Mouse (Mus musculus) lung, adult 2 months (tissue): ENCODE measurements at regions not wholly inside any gene's neighbourhood (a gene's known extent, or its start where the extent isn't known, plus 50 kb on each side); places are given as distances from the start of the nearest gene placed in this dataset.

Source experiments
- DNase-seq: peaks from one replicate; pipeline ENCODE4 v3.0.0; 2022
- H3K4me1 ChIP-seq: fragments of 200-500 bp; 2 replicates; pipeline ENCODE4 v1.6.1; 2011; ENCODE audit warnings: low read length; ENCODE audit not compliant: control insufficient read depth, insufficient read depth
- H3K4me3 ChIP-seq: fragments of 200-500 bp; replicated peaks from 2 replicates; pipeline ENCODE3; 2011; ENCODE audit warnings: low read depth, mild to moderate bottlenecking, control low read depth, low read length; ENCODE audit errors: extremely low read depth
- CTCF ChIP-seq: fragments of 200-500 bp; IDR thresholded peaks from 2 replicates; pipeline ENCODE4 v1.5.1; 2011; ENCODE audit warnings: mild to moderate bottlenecking, low read length, control low read depth; ENCODE audit not compliant: insufficient read depth
- POLR2A ChIP-seq: fragments of 200-500 bp; IDR thresholded peaks from 2 replicates; pipeline ENCODE4 v1.6.1; 2011; ENCODE audit warnings: low read depth, mild to moderate bottlenecking, control low read depth, low read length, borderline replicate concordance; ENCODE audit errors: extremely low read depth
- WGBS: fragments of 180-500 bp; shearing (Covaris S2); methylation state at CpG from one replicate; pipeline ENCODE4 v1.1.7; 2018; 5-methylcytosine and 5-hydroxymethylcytosine counted together

DNA sequence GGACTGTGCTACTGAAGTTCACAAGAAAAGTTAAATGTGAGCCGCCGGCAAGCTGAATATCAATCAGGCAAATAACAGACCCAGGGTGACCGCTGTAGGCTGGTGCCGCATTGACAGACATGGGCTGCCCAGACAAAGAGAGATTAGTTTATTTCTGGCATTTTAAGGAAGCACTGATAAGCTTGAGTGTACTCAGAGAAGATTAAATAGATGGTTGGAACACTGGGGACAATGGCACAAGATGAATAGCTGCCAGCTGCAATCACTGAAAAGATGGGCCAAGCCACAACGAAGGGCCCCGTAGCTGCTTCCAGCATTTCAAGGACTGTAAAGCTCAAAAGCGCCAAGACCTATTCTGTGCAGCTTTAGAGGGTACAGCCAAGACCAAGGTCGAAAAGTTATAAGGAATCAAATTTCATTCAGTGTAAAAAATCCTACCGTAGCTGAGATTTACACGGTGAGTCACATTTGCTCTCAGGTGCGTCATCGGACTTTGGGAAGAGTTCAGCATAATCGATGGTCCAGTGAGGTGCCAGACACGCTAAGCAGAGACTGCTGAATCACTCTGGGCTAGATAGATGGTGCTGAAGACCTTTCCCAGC, 285.1 kb upstream of the Camk1g start:
- Histone ChIP-seq H3K4me1 (no peaks in the 10 kb centered on the region), H3K4me3 (no peak overlapping the region)
- no peak for DNase-seq
- no peak for TF ChIP-seq POLR2A
- TF ChIP-seq CTCF, result no peak
- WGBS, result 52% methylated on average over 14 of the region's 14 CpGs

DNA sequence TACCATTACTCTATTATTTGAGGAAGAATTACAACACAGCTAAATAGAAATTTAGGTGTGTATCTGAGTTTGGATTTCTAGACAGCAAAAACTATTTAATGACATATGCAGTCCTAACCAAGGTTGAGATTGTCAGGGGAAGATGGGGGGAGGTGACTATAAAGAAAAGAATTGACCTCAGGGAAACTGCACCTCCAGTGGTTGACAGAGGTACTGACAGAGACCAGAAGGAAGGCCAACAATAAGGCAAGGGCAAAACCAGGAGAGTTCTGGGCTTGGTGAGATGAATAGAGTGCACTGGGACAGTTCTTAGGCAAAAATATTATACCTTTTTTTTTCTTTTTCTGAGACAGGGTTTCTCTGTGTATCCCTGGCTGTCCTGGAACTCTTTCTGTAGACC, 280.2 kb upstream of the Camk1g start:
- no peak for TF ChIP-seq POLR2A
- TF ChIP-seq CTCF, result no peak
- no peak for DNase-seq
- H3K4me3 ChIP-seq, result no peak overlapping the region

DNA sequence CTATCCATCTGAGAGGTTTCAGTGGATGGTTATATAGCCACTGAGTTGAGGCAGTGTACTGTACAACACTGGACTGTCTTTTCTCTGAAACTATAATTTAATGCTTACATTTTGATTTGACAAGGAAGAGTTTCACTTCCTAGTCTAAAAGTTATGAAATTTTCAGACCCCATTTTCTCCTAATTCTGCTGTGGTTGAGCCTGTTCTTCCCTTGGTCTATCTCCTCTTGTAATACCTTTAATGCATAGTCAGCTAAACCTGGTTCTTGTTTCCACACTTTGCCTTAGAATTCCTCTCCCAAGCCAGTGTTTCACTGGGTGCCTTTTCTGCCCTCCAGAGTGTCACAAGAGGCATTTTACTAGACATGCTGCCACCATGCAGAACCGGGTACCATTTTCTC, 279.3 kb upstream of the Camk1g start:
- Histone ChIP-seq H3K4me3 (no peak overlapping the region), H3K4me1 (no peaks in the 10 kb centered on the region)
- 93% methylated on average over 1 of the region's 1 CpGs for WGBS
- TF ChIP-seq CTCF (no peak), POLR2A (no peak)
- DNase-seq, result no peak

More for the DNA sequence above, 280.2 kb upstream of the Camk1g start:
- no peaks in the 10 kb centered on the region for H3K4me1 ChIP-seq

DNA sequence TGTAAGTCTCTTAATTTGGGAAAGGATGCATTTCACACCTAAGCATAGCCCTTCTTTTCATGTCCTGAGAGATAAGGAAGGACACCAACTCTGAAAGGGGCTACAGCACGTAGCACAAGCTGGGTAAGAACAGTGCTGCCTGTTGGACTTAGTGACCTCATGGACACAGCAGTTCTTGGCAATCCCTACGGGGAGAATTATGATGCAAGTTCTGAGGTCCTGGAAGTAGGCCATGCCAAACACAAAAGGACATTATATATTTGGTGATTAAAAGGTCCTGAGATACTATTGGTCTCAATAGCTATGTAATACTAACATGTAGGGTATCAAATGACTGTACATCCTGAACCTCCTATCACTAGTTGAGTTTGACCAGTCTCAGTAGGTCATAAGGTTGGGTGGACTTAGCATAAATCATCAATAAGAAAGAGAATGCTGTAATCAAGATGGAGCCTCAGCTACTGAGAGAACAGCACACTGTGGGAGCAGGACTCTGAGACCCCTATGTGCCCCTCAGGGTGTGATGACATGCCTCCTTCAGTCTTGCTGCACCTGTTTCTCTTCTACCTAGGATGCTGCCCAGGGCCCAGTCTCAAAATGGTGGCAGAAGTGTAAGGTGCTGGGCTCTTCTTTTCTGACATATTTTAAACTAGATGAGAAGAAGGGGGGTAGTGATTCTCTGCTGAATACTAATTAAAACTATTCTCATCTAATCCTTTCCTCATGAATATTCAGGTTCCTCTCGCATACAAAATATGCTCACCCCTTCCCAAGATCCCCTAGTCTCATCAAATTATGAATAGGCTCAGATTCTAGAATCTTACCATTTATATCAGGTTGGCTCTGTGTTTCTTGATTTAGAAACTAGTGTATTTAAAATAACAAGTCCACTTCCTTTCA, 277.5 kb upstream of the Camk1g start:
- 66% methylated on average over 3 of the region's 3 CpGs for WGBS
- Histone ChIP-seq H3K4me1 (no peaks in the 10 kb centered on the region), H3K4me3 (no peak overlapping the region)
- TF ChIP-seq CTCF, result no peak
- TF ChIP-seq POLR2A, result no peak
- DNase-seq, result no peak

DNA sequence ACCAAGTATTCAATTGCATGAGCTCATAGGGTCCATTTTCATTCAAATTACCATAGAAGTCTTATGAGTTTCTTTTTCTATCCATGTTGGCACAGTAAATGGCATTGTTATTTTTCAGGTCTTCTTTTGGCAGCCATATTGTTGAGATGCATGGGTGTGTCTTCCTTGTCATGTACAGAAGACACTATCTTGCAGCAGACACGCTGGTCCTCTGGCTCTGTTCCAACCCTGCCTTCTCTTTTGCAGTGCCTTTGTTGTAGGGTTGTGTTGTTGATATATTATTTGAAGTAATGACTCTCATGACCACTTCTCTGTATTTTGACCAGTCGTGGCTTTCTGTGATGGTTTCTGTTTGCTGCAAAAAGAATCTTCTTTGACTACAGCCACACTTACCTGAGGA, 274.4 kb upstream of the Camk1g start:
- no peak for DNase-seq
- TF ChIP-seq POLR2A, result no peak
- no peak for TF ChIP-seq CTCF
- H3K4me1 ChIP-seq, result no peaks in the 10 kb centered on the region
- WGBS, result 58% methylated on average over 2 of the region's 2 CpGs
- H3K4me3 ChIP-seq, result no peak overlapping the region

DNA sequence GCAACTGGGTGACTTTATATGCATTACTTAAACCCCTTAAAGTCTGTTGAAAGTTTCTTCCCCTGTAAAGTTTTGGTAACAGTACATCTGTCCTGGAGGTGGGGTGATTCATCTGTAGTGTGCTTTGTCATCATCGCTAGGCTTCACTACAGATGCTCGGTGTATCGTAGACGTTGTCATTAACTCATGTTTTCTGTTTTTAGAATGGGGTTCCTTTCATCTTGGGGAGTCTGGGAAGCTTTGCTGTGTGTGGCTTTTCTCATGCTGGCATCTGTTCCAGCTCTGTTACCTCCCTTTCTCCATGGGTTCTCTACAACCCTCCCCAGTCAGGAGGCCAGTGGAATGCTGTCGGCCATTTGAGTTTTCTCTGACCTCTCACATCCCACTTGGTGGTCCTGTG, 266.4 kb upstream of the Camk1g start:
- TF ChIP-seq POLR2A (no peak), CTCF (no peak)

DNA sequence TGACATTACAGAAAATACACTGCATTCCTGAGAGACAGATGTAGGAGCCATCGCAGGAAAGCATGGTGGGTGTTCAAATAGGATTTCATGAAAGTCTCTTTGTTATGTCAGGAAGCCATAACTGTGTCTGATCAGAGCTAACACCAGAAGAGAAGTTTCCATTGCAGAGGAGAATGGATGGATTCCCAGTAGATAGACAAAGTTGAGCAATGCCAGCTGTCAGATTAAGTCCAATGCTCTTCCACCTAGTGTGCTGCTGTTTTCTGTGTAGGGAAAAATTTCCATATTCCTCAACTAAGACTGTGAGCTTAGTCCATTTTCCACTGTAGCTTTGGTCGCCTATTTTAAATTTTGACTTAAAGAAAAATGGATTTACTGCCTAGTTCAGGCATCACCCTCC, 262.0 kb upstream of the Camk1g start:
- WGBS, result 72% methylated on average over 2 of the region's 2 CpGs
- TF ChIP-seq CTCF, result no peak
- TF ChIP-seq POLR2A, result no peak
- Histone ChIP-seq H3K4me3 (no peak overlapping the region), H3K4me1 (no peaks in the 10 kb centered on the region)
- no peak for DNase-seq

More for the DNA sequence above, 266.4 kb upstream of the Camk1g start:
- WGBS, result 69% methylated on average over 5 of the region's 5 CpGs
- H3K4me1 ChIP-seq, result no peaks in the 10 kb centered on the region
- H3K4me3 ChIP-seq, result no peak overlapping the region
- no peak for DNase-seq

DNA sequence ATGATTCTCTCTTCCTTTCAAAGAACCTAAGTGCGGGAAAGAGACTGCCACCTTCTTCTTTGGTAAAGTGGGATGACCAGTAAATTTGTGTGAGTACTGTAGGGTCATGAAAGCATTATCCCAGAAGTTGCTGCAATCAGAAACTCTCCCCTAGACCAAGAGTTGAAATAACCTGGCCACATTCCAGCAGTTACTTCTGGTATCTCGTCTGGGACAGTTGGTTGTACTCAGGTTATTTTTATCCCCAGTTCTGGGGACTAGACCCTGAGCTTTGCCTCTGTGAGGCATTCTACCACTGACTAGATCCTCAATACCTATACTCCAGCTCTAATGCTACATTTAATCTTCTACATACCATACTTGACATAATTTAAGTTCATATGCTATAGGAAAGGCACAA, 259.8 kb upstream of the Camk1g start:
- no peak for DNase-seq
- Histone ChIP-seq H3K4me1 (no peaks in the 10 kb centered on the region), H3K4me3 (no peak overlapping the region)
- TF ChIP-seq POLR2A, result no peak
- TF ChIP-seq CTCF, result no peak
- 44% methylated on average over 2 of the region's 2 CpGs for WGBS

DNA sequence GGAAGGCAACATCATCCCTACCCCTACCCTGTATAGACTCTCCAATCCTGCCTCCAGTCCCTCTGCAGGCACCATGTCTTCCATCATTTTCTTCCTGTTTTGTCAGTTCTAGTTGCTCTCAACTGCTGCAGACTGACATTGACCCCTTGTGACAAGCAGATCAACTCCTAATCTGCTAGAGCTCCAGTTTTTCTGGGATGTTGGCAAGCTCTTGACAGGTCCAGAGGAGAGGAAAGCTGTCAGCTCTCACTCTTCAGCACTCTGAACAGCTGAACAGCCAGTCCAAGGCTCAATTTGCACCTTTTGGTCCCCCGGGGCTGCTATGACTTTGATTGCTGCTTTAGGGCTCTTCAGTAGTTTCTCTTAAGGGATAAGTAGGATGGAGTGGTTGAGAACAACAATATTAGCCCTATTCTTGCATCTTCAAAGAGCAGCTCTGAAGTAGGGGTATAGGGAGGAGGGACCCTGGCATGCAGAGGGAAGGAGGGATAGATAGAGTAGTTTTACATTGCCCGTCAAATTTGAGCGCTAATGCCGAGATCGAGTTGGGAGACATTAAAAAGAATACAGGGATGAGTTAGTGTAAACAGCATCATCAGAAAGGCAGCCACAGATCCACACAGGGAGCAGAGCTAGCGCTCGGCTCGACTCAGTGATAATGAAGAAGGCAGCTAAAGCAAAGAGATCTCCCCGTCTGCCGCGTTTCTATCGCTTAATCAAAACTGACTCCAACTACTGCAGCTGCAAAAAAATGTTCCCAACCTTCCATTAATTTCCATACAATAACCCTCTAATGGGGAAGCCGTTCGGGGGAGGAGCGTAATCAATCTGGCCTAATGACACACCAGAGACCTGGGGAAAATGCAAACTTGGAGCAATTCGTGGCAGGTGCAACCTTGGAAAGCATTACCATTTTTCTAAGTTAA, 257.1 kb upstream of the Camk1g start:
- Histone ChIP-seq H3K4me3 (no peak overlapping the region), H3K4me1 (no peaks in the 10 kb centered on the region)
- 63% methylated on average over 16 of the region's 16 CpGs for WGBS
- DNase-seq, result no peak
- TF ChIP-seq POLR2A (no peak), CTCF (no peak)
